Mouse (Mus musculus) adrenal gland, adult 18-20 months (tissue): ENCODE data around the gene Slc6a20a. TPM values are rescaled to one million over a fixed set of nuclear protein-coding genes. Genes with fewer than 3 reads are reported as not detected.
A peak's percentile ranks its signal among the peaks of the same experiment; 100 is the strongest.
"Not testable (repeated sequence)": the region's sequence is repeated elsewhere in the genome, so short reads cannot be mapped to it uniquely, and the experiment has no call there.

Source experiments
- DNase-seq, 2 experiments: peaks; one replicate each; pipeline ENCODE4 v3.0.0; 2021 to 2022; ENCODE audit warnings: low spot score in 2 of 2
- long read RNA-seq, 2 experiments: library from polyadenylated mRNA; stranded (forward); transcript quantifications; one replicate each; pipeline ENCODE4 v2.0.0; 2021
- total RNA-seq, 2 experiments: library from RNA; stranded (reverse); gene quantifications; 1 replicate in 1 of 2; 2 replicates in 1 of 2; pipeline ENCODE4 v1.2.3; 2021

The Slc6a20a gene
- total RNA-seq: under 1 TPM; 0.10 to 0.17 TPM
- long read RNA-seq, experiment 1: 0 reads
- long read RNA-seq, experiment 2: 0 reads

DNA sequence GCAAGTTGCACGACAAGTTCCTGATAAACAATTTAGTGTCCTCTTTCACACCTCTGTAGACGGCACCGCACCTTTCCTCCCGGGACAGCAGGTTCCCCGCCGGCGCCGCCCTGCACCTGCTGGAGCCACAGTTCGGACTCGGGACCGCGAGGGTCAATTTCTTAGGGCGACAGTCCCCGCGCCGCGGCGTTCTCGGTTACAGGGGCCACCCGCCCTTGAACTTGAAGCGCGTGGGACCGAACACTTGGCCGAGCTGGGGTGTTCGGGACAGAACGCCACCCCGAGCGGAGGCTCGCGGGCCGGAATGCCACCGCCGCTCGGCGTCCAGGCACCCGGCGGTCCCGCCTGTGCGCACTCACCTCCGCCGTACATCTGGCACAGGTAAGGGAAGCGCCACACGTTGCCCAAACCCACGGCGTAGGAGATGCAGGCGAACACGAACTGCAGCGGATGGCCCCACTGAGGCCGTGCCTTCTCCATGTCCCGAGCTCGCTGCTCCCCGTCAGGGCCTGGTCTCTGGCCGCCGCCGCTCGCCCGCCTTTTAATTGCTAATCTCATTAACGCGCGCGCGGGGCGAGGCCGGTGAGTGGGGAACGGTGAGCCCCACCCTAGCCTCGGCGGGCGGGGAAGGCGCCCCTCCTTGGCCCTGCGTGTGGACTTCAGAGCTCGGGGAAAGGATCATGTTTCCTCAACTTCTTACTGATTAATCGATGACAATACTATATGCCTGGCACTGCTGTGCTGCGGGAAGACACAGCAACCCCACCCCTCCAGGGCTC is at the start of gene Slc6a20a, which contains the start of gene Ccr9:
TSS of gene Slc6a20a (minus strand) at position 559 of the 779 bp plus-strand sequence.
TSS of gene Ccr9 (plus strand) at position 113 of the 779 bp plus-strand sequence.
- DNase-seq: peak in 1 of 2 experiments; percentile 2

DNA sequence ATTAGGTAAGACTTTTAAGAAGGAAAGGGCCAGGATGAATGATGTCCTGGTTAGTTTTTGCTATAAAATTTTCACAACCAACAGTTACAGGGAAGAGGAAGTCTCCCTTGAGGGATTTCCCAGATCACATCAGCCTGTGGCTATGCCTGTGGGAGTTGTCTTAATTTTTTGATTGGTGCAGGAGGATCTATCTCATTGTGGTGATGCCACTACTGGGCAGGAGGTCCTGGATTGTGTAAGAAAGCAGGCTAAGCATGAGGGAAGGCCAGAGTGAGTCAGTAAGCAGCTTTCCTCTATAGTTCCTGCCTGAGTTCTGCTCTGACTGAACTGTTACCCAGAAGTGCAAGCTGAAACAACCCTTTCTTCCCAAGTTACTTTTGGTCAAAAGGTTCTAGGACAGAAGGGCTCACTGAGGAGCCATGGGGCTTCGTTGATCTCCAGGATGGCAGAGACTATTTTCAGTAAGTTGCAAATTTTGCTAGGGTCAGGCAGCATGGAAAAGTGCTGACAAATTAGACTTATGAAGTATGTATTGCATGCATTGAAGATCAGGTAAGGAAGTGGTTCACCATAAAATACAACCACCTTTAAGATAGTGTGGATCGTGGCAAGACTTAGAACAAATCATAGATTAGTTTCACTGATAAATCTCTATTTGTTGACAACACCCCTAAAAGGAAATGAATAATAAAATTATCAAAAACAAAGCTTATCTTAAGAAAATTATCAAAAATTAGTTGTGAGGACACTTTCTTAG is 44.2 kb upstream of the Slc6a20a start:
- no peak for DNase-seq

DNA sequence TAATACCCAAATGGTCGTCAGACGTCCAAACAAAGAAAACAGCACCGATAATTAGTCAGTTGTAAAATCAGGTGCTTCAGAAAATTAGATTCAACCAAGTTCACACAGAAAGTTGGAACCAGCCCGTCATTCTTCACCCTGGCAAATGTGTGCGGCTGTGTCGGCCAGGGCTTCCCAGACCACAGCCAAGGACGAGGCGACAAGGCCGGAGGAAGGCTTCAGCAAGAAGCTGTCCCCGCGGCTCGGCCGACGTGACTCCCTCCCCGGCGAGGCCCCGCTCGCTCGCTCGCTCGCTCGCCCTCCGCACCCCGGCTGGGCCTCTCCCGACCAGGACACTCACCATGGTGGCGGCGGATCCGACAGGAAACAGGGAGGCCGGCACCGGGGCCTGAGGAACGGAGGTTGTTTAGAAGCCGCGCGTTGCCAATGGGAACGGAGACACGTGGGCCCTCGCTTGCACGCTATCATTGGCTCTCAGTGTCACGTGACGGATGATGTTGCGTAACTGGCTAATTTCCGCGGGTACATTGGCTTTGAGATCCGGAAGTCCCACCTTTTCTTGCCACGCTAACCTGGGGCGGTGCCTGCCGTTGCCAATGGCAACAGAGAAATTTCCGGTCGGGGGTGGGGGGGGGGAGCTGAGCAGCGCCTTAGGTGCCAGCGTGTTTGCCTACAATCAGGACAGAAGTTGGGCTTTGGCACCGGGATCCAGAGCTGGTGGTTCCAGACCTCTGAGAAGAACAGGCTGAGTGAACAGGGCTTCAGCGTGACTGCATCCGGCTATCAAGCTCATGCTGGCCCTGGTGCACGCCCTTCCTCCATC is 38.7 kb upstream of the Slc6a20a start, which contains the start of gene Lztfl1:
TSS of gene Lztfl1 (minus strand) at position 512 of the 823 bp plus-strand sequence.
- peak; percentile 90 for DNase-seq

DNA sequence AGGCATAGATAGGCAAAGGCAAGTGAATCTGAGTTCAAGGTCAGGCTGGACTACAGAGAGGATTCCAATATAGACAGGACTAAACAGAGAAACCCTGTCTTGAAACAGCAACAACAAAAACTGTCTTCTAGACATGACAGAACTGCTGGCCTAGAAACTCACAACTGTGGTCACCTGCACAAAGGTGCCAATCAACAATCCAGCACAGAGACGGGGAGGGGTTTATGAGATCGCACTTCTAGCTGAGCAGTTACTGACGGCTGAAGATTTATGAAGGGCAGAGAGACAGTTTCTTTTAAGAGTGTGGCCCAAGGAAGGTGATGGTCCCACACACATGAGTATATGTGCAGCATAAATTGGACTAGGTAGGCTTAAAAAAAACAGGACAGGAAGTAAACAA is 37.6 kb upstream of the Slc6a20a start:
- no peak for DNase-seq

DNA sequence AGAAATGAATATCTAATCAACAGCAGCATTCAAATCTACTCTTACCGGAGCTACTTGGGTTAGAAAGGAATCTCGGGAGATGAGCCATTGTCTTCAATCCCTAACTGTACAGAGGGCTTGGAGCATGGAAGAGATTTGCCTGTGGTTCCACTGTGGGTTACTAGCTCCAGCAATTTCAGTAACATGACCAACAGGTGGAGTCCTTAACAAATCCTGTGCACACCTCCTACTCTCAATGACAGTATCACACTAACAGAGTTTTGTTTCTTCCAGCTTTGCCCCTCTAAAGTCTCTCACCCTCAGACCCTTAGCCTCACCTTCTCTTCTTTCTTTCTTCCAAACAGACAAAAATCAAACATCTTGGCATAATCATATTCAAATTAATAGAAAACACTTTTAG is 34.4 kb upstream of the Slc6a20a start:
- DNase-seq: no peak

DNA sequence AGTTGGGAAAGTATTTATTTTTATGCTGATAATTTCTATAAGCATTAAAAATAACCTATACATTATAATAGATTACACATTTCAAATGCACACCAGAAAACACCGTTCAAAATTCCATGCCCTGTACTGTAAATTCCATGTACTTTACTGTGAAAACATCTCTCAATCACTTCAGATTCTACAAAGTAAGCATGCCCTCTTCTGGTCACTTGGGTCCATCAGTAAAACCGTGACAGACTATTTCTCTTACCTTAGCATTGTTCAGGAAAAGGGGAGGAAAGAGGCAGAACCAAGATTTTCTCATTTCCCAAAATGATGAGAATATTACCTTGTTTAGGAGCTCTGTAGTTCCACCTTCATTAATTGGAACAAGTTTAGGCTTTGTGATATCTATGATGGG is 30.5 kb upstream of the Slc6a20a start:
- no peak for DNase-seq

DNA sequence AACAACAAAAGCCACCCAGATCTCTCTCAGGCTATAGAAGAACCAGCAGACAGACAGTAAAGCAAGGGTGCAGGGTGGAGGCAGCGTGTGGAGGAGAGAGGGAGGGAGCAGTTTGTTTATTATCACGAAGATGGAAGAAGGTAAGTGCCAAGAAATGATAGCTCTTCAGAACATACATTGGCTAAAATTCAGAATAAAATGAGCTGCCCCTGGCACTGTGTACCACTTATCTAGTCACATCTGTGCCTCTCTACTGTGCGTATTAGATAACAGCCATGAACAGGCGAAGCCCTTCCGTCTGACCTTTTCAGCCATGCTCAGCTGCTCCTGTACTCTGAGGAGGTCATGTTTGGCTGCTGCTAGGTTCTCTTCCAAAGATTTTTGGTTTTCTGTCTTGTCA is 23.1 kb upstream of the Slc6a20a start:
- DNase-seq: no peak

DNA sequence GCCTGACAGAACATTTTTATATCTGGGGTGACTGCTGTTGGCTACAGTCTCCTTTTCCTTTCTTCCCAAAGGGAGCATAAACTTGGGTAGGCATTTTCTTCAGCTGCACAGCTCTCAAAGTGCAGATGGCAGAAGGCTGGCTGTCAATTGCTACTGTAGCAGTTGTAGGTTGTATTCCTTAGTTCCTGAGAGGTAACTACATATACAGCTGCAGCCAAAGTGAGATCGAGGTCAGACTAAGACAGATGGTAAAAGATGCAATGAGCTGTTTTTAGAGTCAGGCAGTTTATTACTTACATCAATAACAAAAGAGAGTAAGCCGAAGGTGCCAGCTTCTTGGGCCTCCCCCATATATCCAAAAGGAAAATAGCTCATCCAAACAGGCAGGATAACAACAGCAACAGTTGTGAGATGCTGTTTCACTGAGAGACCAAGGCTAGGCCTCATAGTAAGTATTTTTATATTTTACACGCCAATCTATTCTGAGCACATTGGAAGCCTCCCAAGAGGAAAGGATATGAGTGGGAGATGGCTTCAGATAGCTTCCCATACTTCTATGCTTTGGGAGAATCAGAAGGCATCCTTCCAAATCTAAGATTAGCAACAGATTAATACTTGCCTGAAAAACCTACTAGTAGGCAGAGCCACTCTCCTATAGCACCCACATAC is 17.1 kb upstream of the Slc6a20a start:
- DNase-seq: no peak

DNA sequence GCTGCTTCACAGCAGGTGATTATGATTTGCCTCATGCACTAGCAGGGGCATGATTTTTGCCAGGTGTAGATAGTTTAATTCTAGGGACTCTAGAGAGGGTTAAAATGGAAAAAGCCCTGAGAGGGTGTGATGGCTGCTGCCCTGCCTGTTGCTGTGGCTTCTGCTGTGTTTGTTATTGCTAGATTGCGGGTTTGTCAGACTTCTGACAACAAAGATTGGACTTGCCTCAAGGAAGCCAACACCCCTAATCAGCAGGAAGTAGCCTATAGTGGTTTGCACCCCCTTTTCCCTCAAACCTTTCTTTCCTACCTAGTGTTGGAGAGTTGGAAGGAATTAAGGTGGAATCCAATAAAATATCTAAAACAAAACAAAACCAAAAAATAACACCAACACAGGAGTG is 9.5 kb upstream of the Slc6a20a start:
- DNase-seq: no peak

DNA sequence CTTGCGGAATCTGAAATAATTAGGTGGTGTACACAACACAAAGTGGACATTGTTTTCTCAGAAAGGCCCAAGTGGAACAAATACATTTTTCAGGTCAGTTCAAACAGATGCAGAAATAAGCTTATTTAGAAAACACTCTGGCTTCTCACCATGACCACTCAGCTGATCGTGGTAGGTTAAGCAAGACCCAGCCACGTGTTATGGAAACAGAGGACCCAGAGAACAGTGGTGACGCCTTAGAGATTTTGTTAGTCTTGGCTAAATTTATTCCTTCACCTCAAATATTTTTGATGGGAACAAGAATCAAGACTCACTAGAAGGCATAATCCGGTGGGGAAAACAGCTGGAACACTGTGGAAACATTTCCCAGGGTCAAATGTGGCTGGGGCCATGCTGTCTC is 7.5 kb upstream of the Slc6a20a start:
- no peak for DNase-seq

DNA sequence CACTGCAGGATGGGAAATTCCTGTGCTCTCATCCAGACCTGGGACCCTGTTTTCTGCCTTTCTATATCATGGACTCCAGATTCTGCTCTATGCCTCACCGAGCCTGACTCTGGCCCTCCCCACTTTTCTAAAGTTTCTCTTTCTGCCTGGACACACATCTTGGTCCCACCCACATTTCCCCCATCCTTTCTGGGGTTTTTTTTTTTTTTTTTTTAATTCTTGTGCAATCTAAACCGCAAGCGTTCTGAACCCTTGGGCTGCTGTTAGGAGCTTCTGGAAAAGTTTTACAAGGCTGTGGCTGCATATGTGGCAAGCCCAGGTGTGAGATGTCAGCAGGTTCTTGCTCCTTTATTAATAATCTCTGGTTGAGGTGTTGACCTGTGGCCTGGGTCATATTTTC is 5.0 kb upstream of the Slc6a20a start:
- DNase-seq: no peak

DNA sequence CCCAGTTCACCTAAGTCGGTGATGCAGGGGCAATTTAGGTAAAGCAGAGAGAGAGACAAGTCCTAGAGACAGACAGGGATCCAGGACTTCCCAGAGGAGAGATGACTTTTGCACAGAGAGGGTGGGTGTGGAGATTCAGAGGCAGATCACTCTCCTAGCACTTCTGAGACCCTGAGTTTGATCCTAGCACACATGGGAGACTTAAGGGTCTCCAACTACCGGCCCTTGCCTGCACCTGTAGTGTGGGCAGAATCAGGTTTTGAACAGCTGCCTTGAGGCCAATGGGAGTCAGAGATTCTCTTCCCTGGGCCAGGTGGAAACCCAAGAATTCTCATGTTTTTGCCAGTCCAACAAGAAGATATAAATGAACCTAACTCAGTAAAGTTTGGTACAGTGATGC is 513 bp upstream of the Slc6a20a start:
- no peak for DNase-seq

DNA sequence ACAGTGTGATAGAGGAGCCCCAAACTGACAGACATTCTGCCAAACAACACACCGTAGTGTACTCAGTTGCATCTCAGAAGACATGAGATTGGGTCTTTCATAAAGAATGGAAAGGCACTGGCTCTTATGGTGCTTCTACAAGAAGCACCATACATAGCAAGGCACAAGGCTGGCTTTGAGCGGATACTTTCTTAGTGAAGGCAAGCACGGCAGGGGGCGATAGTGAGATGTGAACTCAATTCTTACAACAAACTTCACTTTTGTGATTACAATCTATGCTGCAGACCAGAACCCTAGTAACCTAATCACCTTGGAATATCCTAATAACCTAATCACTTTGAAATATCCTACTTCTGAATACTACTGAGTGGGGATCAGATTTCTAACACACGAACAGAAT is 13.0 kb downstream of the Slc6a20a start:
- peak; percentile 28 to 48 for DNase-seq

DNA sequence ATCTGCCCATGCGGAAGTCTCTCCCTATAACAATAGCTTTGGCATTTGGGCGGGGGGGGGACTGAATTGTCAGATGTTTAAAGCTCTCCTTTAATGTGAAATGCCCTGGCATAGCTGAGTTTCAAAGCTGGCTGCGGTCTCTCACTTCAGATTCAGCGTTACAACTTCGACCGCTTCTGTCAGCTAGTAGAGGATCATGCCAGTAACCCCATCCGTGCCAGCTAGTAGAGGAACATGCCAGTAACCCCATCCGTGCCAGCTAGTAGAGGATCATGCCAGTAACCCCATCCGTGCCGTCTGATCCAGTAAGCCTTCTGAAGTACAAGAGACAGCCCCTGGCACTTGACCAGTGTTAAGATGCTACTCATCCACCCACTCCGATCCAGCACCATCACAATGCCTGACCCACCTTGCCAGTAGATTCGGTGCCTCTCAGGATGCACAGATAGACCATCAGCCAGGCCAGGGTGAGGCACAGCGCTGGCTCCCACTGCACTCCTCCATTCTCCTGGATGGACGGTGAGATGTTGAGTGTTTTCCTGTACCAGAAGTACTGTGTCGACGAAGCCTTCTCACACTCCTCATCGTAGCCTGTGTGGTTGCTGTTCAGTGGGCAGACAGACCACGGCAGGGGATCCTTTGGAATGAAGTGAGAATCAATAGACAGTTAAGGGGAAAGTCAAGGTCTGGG is 18.6 kb downstream of the Slc6a20a start:
- not testable (repeated sequence) for DNase-seq

DNA sequence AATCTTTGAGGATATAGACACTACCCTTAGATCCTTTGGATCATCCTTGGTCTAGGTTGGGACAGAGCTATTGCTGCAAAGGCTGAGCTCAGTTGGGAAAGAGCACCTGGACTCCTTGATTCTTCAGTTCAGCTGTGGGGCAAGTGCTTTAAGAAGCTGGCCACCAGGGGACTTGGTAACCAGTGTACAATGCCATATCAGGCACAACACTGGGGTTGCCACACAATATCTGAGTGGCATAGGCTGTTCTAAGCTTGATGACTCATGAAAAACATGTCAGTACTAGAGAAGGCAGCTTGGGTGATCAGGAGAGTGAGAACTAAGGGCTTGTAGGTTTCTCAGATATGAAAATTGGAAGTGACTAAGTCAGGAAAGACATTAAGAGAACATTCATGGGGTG is 19.7 kb downstream of the Slc6a20a start:
- DNase-seq: no peak

DNA sequence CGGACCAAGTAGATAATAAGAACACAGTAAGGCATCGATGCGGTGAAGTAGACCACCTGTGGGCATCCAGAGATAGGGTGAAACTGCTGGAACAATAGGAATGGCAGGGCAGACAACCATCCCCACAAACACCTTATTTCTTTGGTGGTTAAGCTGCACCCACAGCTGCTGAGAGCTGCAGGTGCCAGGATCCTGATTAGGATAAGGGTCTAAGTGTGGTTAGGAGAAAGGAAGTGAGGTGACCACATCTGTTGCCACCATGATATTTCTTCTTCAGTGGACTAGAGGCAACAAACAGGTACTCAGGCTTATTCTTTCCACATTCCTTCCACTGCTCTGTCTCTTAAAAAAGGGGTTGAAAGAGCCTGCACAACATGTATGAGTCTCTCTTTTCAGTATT is 21.2 kb downstream of the Slc6a20a start:
- no peak for DNase-seq

DNA sequence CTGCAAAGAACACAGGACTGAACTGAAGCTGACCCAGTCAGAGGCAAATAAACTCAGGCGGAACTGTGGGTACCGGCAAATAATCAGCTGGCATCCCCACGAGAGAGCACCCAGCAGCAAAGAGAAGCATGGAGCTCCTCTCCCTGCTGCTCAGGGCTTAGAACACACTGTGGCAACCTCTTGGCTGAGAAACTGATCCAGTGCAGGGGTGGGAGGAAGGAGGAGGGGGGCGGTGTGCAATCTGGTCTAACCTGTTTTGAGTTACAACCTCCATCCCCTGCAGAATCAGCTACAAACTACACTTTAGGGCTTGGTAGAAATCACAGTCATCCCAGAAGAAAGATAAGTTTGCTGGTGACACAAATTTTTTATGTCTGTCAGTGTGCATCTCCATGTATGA is 27.3 kb downstream of the Slc6a20a start:
- no peak for DNase-seq

DNA sequence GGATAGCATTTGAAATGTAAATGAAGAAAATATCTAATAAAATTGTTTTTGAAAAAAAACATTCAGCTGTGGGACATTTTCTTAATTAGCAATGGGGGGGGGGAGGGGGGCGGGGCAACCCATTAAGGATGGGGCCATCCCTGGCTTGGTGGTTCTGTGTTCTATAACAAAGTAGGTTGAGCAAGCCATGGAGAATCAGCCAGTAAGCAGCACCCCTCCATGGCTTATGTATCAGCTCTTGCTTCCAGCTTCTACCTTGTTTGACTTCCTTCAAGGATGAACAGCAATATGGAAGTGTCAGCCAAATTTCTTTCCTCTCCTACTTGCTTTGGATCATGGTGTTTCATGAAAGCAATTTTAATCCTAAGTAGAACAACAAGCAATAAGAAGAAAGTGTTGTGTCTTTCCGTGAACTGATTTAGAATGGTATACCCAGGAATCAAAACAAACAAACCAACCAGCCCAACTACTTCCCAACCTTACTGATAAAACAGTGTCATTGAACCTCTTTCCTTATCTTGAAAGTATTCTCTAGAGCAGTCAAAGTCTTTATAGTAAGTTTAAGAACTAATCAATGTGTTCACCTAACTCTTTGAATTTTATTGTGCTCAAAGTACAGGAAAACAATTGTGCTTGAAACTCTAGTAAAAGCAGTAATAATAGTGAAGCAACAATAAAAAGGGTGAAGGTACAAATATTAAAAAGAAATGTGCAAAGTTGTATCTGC is 28.7 kb downstream of the Slc6a20a start:
- no peak for DNase-seq

DNA sequence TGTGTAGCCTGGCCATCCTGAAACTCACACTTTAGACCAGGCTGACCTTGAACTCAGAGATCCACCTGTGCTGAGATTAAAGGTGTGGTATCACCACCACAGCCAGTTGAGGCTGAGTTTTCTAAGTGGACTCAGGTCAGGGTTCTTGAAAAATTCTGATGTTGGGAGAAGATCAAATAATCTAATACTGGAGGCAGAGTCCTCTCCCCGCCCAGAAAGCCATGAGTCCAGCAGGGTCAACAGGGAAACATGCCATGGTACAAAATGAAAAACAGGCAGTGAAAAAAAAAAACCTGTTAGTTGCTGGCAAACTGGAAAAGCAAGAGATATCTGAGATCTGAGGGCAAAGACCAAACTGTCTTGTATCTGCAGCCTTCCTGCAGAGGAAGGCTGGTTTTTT is 38.6 kb downstream of the Slc6a20a start:
- DNase-seq: no peak
